Mouse (Mus musculus): Measurements from ENCODE around the gene Arhgef17.

DNA sequence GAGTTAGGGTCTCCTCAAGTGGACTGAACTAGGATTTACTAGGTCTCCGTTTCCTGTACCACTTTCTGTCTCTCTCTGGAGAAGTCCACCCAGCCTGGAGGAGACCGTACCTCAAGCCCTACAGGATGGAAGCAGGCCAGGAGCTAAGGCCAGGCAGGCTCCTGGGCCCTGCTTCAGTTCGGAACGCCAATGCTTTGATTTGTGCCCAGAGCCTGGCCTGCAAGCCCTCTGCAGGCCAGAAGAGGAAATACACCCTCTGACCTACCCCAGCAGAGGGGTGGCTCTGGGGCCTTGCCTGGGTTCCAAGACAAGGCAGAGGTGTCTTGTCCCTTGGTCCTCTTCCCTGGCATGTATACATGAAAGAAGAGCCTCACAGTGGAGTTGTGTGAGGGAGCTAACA lies 33.2 kb upstream of the Arhgef17 start:
- TF ChIP-seq CTCF (conservative IDR thresholded peaks at IDR 0.05; ENCODE audit: low read length) = peak; percentile 92
- TF ChIP-seq NANOG (IDR thresholded peaks at IDR 0.05; ENCODE audit: borderline replicate concordance, low read length) = no peak
- no peak for TF ChIP-seq POU5F1 (IDR thresholded peaks at IDR 0.05; ENCODE audit: borderline replicate concordance, low read length)

Data from E14TG2a.4 (cell line).